Mouse (Mus musculus): ENCODE results near the gene Gnaq.

GRCm38 (mm10) chr19:16345516-16345915 lies 212.9 kb downstream of the Gnaq start:
- TF ChIP-seq CTCF (IDR thresholded peaks at IDR 0.05; ENCODE audit: control insufficient read depth, insufficient read depth, low read length) = no peak
- TF ChIP-seq POLR2A (IDR thresholded peaks at IDR 0.05; ENCODE audit: borderline replicate concordance, control insufficient read depth, low read depth, low read length) = no peak
